ENCODE assay signal across 16 mouse cellular contexts in the genomic region with DNA sequence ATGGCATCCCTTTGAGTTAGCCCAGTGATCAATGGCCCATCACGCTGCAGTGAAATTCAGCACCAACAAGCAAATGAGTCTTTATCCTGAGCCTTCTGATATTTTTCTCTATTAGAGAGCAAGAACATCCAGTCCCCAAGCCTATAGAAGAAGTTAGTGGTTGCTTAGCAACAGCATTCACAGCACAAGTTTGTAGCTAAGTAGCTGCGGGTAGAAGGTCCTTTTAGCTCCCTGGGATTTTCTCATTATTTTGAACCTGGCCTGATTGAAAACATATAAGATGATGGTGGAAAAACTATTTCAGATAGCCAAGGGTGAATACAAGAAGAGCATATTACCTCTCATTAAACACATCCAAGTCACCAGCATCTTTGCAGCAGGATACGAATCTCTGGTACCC.
DNase-seq lines count a peak whose midpoint lies in the region; ATAC-seq lines count a peak whose summit lies in the region.
"Had no signal": no experiment of that assay in that cellular context is flagged by ENCODE, and none has a peak within 500 bp of the region (broad histone marks: within the 10 kb centered on the region; RNA-seq: fewer than 3 reads in every experiment).

No protein-coding gene starts in this region.

- H3K9me3 ChIP-seq in midbrain, embryonic 15.5 days: no peaks in the 10 kb centered on the region
- no peaks in the 10 kb centered on the region for H3K9me3 ChIP-seq in intestine, embryonic 16.5 days (ENCODE audit: control insufficient read depth, low read length)
- H3K9me3 ChIP-seq: embryonic facial prominence, embryonic 13.5 days; intestine, embryonic 15.5 days; limb, embryonic 10.5 days; liver, embryonic 13.5 days; neural tube, embryonic 12.5 days had no signal

- H3K4me1 ChIP-seq in midbrain, embryonic 15.5 days: peaks cover 10% of the 10 kb centered on the region; the same call in 1 of the 2 replicates
- no peaks in the 10 kb centered on the region for H3K4me1 ChIP-seq in intestine, embryonic 16.5 days (ENCODE audit: control insufficient read depth, insufficient read depth, low read length)
- H3K4me1 ChIP-seq: intestine, embryonic 15.5 days; liver, embryonic 13.5 days; neural tube, embryonic 12.5 days had no signal

- peak; percentile 94 for ATAC-seq in frontal cortex, adult (ENCODE audit: low TSS enrichment)
- ATAC-seq in midbrain, embryonic 15.5 days (replicated peaks): peak; percentile 91
- ATAC-seq in intestine, embryonic 16.5 days: no peak
- ATAC-seq: intestine, embryonic 15.5 days had no signal

- intact Hi-C loops in left cerebral cortex, postnatal 36 days (cut with DNase I): no loop called here

- no peak overlapping the region for H3K4me3 ChIP-seq in midbrain, embryonic 15.5 days
- H3K4me3 ChIP-seq in intestine, embryonic 16.5 days (ENCODE audit: low read length): no peak overlapping the region
- H3K4me3 ChIP-seq: embryonic facial prominence, embryonic 13.5 days; intestine, embryonic 15.5 days; limb, embryonic 10.5 days; liver, embryonic 13.5 days; neural tube, embryonic 12.5 days had no signal

- H3K9ac ChIP-seq in midbrain, embryonic 15.5 days: no peak overlapping the region
- no peak overlapping the region for H3K9ac ChIP-seq in intestine, embryonic 16.5 days (ENCODE audit: low read depth, low read length)
- H3K9ac ChIP-seq: embryonic facial prominence, embryonic 13.5 days; intestine, embryonic 15.5 days; liver, embryonic 13.5 days; neural tube, embryonic 12.5 days had no signal

- DNase-seq in frontal cortex, postnatal 10 days (ENCODE audit: low spot score in 2 of 2): no peak
- DNase-seq in left cerebral cortex, adult 9 months (ENCODE audit: low spot score in 2 of 2): peak; percentile 13 to 19
- no peak for DNase-seq in left cerebral cortex, postnatal 36 days (ENCODE audit: low spot score in 2 of 2)
- DNase-seq in embryo, embryonic 11 days: peak; percentile 19
- no peak for DNase-seq in yolk sac, embryonic 10.5 days (ENCODE audit: low spot score)
- DNase-seq: cerebellum, adult 9-11 months; kidney, postnatal 25 days; liver, embryonic 13.5 days; lung, postnatal 10 days had no signal

- WGBS in midbrain, embryonic 15.5 days: 33% methylated on average over 3 of the region's 3 CpGs
- 67% methylated on average over 3 of the region's 3 CpGs for WGBS in intestine, embryonic 16.5 days

- H3K4me2 ChIP-seq in midbrain, embryonic 15.5 days: peak overlapping the region; percentile 27
- no peak overlapping the region for H3K4me2 ChIP-seq in intestine, embryonic 16.5 days (ENCODE audit: low read depth, low read length)
- H3K4me2 ChIP-seq: embryonic facial prominence, embryonic 13.5 days; intestine, embryonic 15.5 days; liver, embryonic 13.5 days; neural tube, embryonic 12.5 days had no signal

- H3K36me3 ChIP-seq in midbrain, embryonic 15.5 days (replicated peaks): no peaks in the 10 kb centered on the region
- H3K36me3 ChIP-seq in intestine, embryonic 16.5 days (ENCODE audit: control insufficient read depth, insufficient read depth, low read length): no peaks in the 10 kb centered on the region
- H3K36me3 ChIP-seq: embryonic facial prominence, embryonic 13.5 days; intestine, embryonic 15.5 days; limb, embryonic 10.5 days; liver, embryonic 13.5 days; neural tube, embryonic 12.5 days had no signal

- no peak overlapping the region for H3K27ac ChIP-seq in midbrain, embryonic 15.5 days
- no peak overlapping the region for H3K27ac ChIP-seq in intestine, embryonic 16.5 days (ENCODE audit: low read length)
- H3K27ac ChIP-seq: embryonic facial prominence, embryonic 13.5 days; intestine, embryonic 15.5 days; limb, embryonic 10.5 days; liver, embryonic 13.5 days; neural tube, embryonic 12.5 days had no signal

- no peaks in the 10 kb centered on the region for H3K27me3 ChIP-seq in midbrain, embryonic 15.5 days (replicated peaks)
- no peaks in the 10 kb centered on the region for H3K27me3 ChIP-seq in intestine, embryonic 16.5 days (replicated peaks; ENCODE audit: control insufficient read depth, insufficient read depth, low read length)
- H3K27me3 ChIP-seq: embryonic facial prominence, embryonic 13.5 days; intestine, embryonic 15.5 days; liver, embryonic 13.5 days; neural tube, embryonic 12.5 days had no signal

Comparison
In these comparisons a context has a peak if more than half of its experiments do, and no peak if none do; other contexts are left out.
1. DNase-seq: peak in left cerebral cortex, adult 9 months (2 of 2) and embryo, embryonic 11 days (single experiment); none in frontal cortex, postnatal 10 days (0 of 2), left cerebral cortex, postnatal 36 days (0 of 2) and yolk sac, embryonic 10.5 days (single experiment).